Mouse (Mus musculus) MEL (cell line): ENCODE data around the gene Fuk. TPM values are rescaled to one million over a fixed set of nuclear protein-coding genes. Genes with fewer than 3 reads are reported as not detected.

Experiments used
- DNase-seq: peaks from one replicate; pipeline ENCODE4 v3.0.0; 2011; ENCODE audit warnings: low read depth, low spot score
- H3K27ac ChIP-seq: 2 replicates; pipeline ENCODE4 v1.5.1; 2012; ENCODE audit warnings: low read depth, mild to moderate bottlenecking, control low read depth, low read length, moderate library complexity; ENCODE audit not compliant: control insufficient read depth
- H3K27me3 ChIP-seq, 2 experiments: fragments of 150-350 bp in 1 of 2; sonication (generic) in 1 of 2; 2 replicates each; pipeline ENCODE4 v1.6.1; 2012; ENCODE audit warnings: low read length in 2 of 2, mild to moderate bottlenecking in 2 of 2, improper control_type of control experiment in 1 of 2, moderate library complexity in 1 of 2; ENCODE audit not compliant: insufficient read depth in 2 of 2, control insufficient read depth in 1 of 2
- H3K36me3 ChIP-seq, 2 experiments: 2 replicates each; pipeline ENCODE4 v1.6.1; 2012 to 2014; ENCODE audit warnings: low read length in 2 of 2, improper control_type of control experiment in 1 of 2, inconsistent platforms in 1 of 2, mild to moderate bottlenecking in 1 of 2; ENCODE audit not compliant: insufficient read depth in 2 of 2, control insufficient read depth in 1 of 2
- H3K4me1 ChIP-seq, 2 experiments: fragments of 150-350 bp in 1 of 2; sonication (generic) in 1 of 2; 2 replicates each; pipeline ENCODE4 v1.6.1; 2012; ENCODE audit warnings: low read length in 2 of 2, improper control_type of control experiment in 1 of 2, mild to moderate bottlenecking in 1 of 2; ENCODE audit not compliant: insufficient read depth in 2 of 2, control insufficient read depth in 1 of 2
- H3K4me3 ChIP-seq, 2 experiments: fragments of 150-350 bp in 1 of 2; sonication (generic) in 1 of 2; 2 replicates each; pipeline ENCODE4 v1.5.1; 2012; ENCODE audit warnings: low read depth in 2 of 2, low read length in 2 of 2, mild to moderate bottlenecking in 2 of 2, moderate library complexity in 2 of 2, control low read depth in 1 of 2, improper control_type of control experiment in 1 of 2; ENCODE audit not compliant: control insufficient read depth in 1 of 2, insufficient read depth in 1 of 2
- H3K79me2 ChIP-seq: 2 replicates; pipeline ENCODE4 v1.6.1; 2012; ENCODE audit warnings: mild to moderate bottlenecking, low read length, moderate library complexity; ENCODE audit not compliant: control insufficient read depth, poor library complexity, insufficient read depth
- H3K9ac ChIP-seq: 2 replicates; pipeline ENCODE4 v1.6.1; 2012; ENCODE audit warnings: low read depth, mild to moderate bottlenecking, control low read depth, low read length, moderate library complexity; ENCODE audit not compliant: control insufficient read depth, poor library complexity, severe bottlenecking
- H3K9me3 ChIP-seq: fragments of 150-350 bp; sonication (generic); replicated peaks from 2 replicates; pipeline ENCODE4 v1.6.1; 2012; ENCODE audit warnings: mild to moderate bottlenecking, low read length, improper control_type of control experiment, moderate library complexity; ENCODE audit not compliant: insufficient read depth
- BHLHE40 ChIP-seq: IDR thresholded peaks from 2 replicates; pipeline ENCODE4 v1.6.1; 2012; ENCODE audit warnings: low read depth, mild to moderate bottlenecking, inconsistent platforms, low read length, improper control_type of control experiment, borderline replicate concordance
- CHD2 ChIP-seq: IDR thresholded peaks from 2 replicates; pipeline ENCODE4 v1.6.1; 2011; ENCODE audit warnings: low read length, improper control_type of control experiment
- CTCF ChIP-seq, 3 experiments: IDR thresholded peaks in 2 of 3; conservative IDR thresholded peaks in 1 of 3; 2 replicates each; pipeline ENCODE4 v1.5.1; 2011 to 2012; ENCODE audit warnings: low read length in 3 of 3, low read depth in 2 of 3, mild to moderate bottlenecking in 2 of 3, improper control_type of control experiment in 1 of 3, inconsistent platforms in 1 of 3, mixed read lengths in 1 of 3, moderate library complexity in 1 of 3; ENCODE audit not compliant: control insufficient read depth in 1 of 3, insufficient read depth in 1 of 3, poor library complexity in 1 of 3, severe bottlenecking in 1 of 3
- E2F4 ChIP-seq: IDR thresholded peaks from 2 replicates; pipeline ENCODE4 v1.6.1; 2011; ENCODE audit warnings: low read depth, low read length, improper control_type of control experiment, borderline replicate concordance
- GATA1 ChIP-seq: IDR thresholded peaks from 2 replicates; pipeline ENCODE4 v1.6.1; 2011; ENCODE audit warnings: low read depth, low read length, improper control_type of control experiment
- KAT2A ChIP-seq: conservative IDR thresholded peaks from 2 replicates; pipeline ENCODE4 v1.6.1; 2012; ENCODE audit warnings: low read depth, low read length, improper control_type of control experiment, inconsistent platforms
- MAZ ChIP-seq: IDR thresholded peaks from 2 replicates; pipeline ENCODE4 v1.6.1; 2012; ENCODE audit warnings: low read depth, mild to moderate bottlenecking, inconsistent platforms, low read length, improper control_type of control experiment
- MXI1 ChIP-seq: IDR thresholded peaks from 2 replicates; pipeline ENCODE4 v1.6.1; 2011; ENCODE audit warnings: mild to moderate bottlenecking, low read depth, low read length, improper control_type of control experiment
- MYC ChIP-seq: IDR thresholded peaks from 2 replicates; pipeline ENCODE4 v1.6.1; 2011; ENCODE audit warnings: low read depth, mild to moderate bottlenecking, low read length, improper control_type of control experiment, moderate library complexity
- NELFE ChIP-seq: IDR thresholded peaks from 2 replicates; pipeline ENCODE4 v1.6.1; 2011; ENCODE audit warnings: low read depth, low read length, improper control_type of control experiment
- POLR2AphosphoS5 ChIP-seq: IDR thresholded peaks from 2 replicates; pipeline ENCODE4 v1.6.1; 2012; ENCODE audit warnings: low read depth, borderline replicate concordance, mild to moderate bottlenecking, inconsistent platforms, low read length, moderate library complexity, mixed read lengths
- RAD21 ChIP-seq: IDR thresholded peaks from 2 replicates; pipeline ENCODE4 v1.6.1; 2011; ENCODE audit warnings: mild to moderate bottlenecking, low read depth, low read length, improper control_type of control experiment
- RCOR1 ChIP-seq: IDR thresholded peaks from 2 replicates; pipeline ENCODE4 v1.6.1; 2012; ENCODE audit warnings: low read depth, mild to moderate bottlenecking, inconsistent platforms, low read length, improper control_type of control experiment
- SMC3 ChIP-seq: IDR thresholded peaks from 2 replicates; pipeline ENCODE4 v1.6.1; 2011; ENCODE audit warnings: low read depth, low read length, improper control_type of control experiment
- USF1 ChIP-seq: IDR thresholded peaks from 2 replicates; pipeline ENCODE4 v1.6.1; 2014; ENCODE audit warnings: low read depth, mild to moderate bottlenecking, inconsistent platforms, low read length, improper control_type of control experiment, moderate library complexity
- ZNF384 ChIP-seq: IDR thresholded peaks from 2 replicates; pipeline ENCODE4 v1.6.1; 2012; ENCODE audit warnings: low read depth, mild to moderate bottlenecking, inconsistent platforms, low read length, improper control_type of control experiment
- polyA plus RNA-seq, 2 experiments: library from polyadenylated mRNA; stranded (reverse) in 1 of 2; unstranded in 1 of 2; fragments of >175 nt in 1 of 2; fragments of >200 nt in 1 of 2; gene quantifications; 2 replicates each; pipeline versions ENCODE4 v1.2.1 to v1.2.4; 2012; ENCODE audit warnings: low replicate concordance in 2 of 2, low read depth in 1 of 2; ENCODE audit not compliant: insufficient read length in 2 of 2, insufficient read depth in 1 of 2, missing spikeins in 1 of 2
- total RNA-seq: library from RNA; depleted of rRNA; stranded (reverse); fragments of 300-350 nt; gene quantifications from 2 replicates; pipeline ENCODE4 v1.2.3, GENCODE M21; 2012

Fuk gene
- total and polyA plus RNA-seq, 3 experiments: 9.1 to 10.6 TPM; not detected in 1

- H3K4me3 ChIP-seq: no peak overlapping the region
- no peak overlapping the region for H3K9ac ChIP-seq
- no peaks in the 10 kb centered on the region for H3K9me3 ChIP-seq
- DNase-seq: no peak
- no peak overlapping the region for H3K27ac ChIP-seq
- H3K79me2 ChIP-seq: no peaks in the 10 kb centered on the region; the same call in 1 of the 2 replicates
- no peaks in the 10 kb centered on the region for H3K27me3 ChIP-seq
- H3K4me1 ChIP-seq: peaks cover 3 to 10% of the 10 kb centered on the region in 2 experiments; a peak in 3 of 4 replicates
- H3K36me3 ChIP-seq: peaks cover 0 to 6% of the 10 kb centered on the region in 2 experiments; a peak in 2 of 4 replicates
- no peak for TF ChIP-seq USF1
- TF ChIP-seq GATA1: 0 out of 2 replicates have a peak, but pooled peaks have one; percentile 9
- TF ChIP-seq CHD2: no peak
These were observed 1.2 kb downstream of the Fuk start for GRCm38 (mm10) chr8:110901056-110901455.

- no peaks in the 10 kb centered on the region; the same call in 1 of the 2 replicates for H3K79me2 ChIP-seq
- H3K27me3 ChIP-seq: no peaks in the 10 kb centered on the region
- no peak overlapping the region for H3K9ac ChIP-seq
- TF ChIP-seq MAZ: no peak
- peak in 2 of 3 experiments; percentile 20 to 25; a peak in 3 of 6 replicates for TF ChIP-seq CTCF (IDR thresholded peaks at IDR 0.05 in 2 of 3, conservative IDR thresholded peaks at IDR 0.05 in 1 of 3; ENCODE audit: control insufficient read depth in 1 of 3, insufficient read depth in 1 of 3, low read depth in 2 of 3, low read length in 3 of 3, poor library complexity in 1 of 3, severe bottlenecking in 1 of 3)
- no peak for TF ChIP-seq BHLHE40
- TF ChIP-seq USF1: no peak
- TF ChIP-seq RAD21: no peak; the same call in 1 of the 2 replicates
- TF ChIP-seq ZNF384: peak; percentile 79
- TF ChIP-seq MXI1: no peak
- TF ChIP-seq RCOR1: no peak
- peak; percentile 22; the same call in 1 of the 2 replicates for TF ChIP-seq SMC3
- no peak for TF ChIP-seq KAT2A
- TF ChIP-seq NELFE: no peak
- TF ChIP-seq E2F4: no peak
- TF ChIP-seq GATA1: no peak
- no peak for TF ChIP-seq MYC
- no peak for DNase-seq
- H3K4me3 ChIP-seq: no peak overlapping the region
- H3K4me1 ChIP-seq: peaks cover 3 to 7% of the 10 kb centered on the region in 2 experiments; a peak in 2 of 4 replicates
- no peak overlapping the region for H3K27ac ChIP-seq
- peaks cover 0 to 6% of the 10 kb centered on the region in 2 experiments; a peak in 2 of 4 replicates for H3K36me3 ChIP-seq
- no peaks in the 10 kb centered on the region for H3K9me3 ChIP-seq
These were observed 4.8 kb downstream of the Fuk start for GRCm38 (mm10) chr8:110897495-110897894.

DNA sequence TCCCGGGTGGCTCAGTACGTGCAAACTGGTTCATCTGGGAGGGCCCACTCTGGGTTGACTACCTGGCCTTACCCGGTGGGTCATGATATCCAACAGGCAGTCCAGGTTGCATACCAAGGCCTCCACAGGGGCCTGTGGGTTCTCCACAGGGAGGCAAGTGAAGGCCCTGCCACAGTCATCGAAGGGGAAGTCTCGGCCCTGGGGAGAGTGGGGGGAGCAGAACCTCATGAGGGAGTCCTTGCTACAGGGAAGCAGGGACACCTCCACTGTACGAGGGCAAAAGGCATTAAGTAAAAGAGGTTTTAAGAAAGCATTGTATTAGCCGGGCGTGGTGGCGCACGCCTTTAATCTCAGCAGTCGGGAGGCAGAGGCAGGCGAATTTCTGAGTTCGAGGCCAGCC, 6.5 kb downstream of the Fuk start:
- no peak for TF ChIP-seq POLR2AphosphoS5
- no peak for TF ChIP-seq RAD21
- no peaks in the 10 kb centered on the region for H3K9me3 ChIP-seq
- no peak overlapping the region for H3K9ac ChIP-seq
- no peaks in the 10 kb centered on the region for H3K4me1 ChIP-seq
- H3K79me2 ChIP-seq: no peaks in the 10 kb centered on the region
- H3K4me3 ChIP-seq: no peak overlapping the region
- H3K27ac ChIP-seq: no peak overlapping the region
- H3K27me3 ChIP-seq: no peaks in the 10 kb centered on the region
- H3K36me3 ChIP-seq: no peaks in the 10 kb centered on the region
- DNase-seq: no peak
